Mouse (Mus musculus): ENCODE measurements around the gene Tmem179.
A peak's percentile ranks its signal among the peaks of the same experiment; 100 is the strongest.

Tmem179 gene

GRCm38 (mm10) chr12:112516697-112517337 lies at the start of gene Tmem179:
Gene Tmem179, minus strand, starts transcription at chr12:112516747.
- DNase-seq (ENCODE audit: low read depth), result no peak

GRCm38 (mm10) chr12:112563011-112563410 lies 46.5 kb upstream of the Tmem179 start:
- no peak for DNase-seq (ENCODE audit: low read depth)

- DNase-seq (ENCODE audit: low read depth), result no peak
Observed at GRCm38 (mm10) chr12:112562462-112562861, 45.9 kb upstream of the Tmem179 start.

GRCm38 (mm10) chr12:112561163-112561562 lies 44.6 kb upstream of the Tmem179 start:
- no peak for DNase-seq (ENCODE audit: low read depth)

- DNase-seq (ENCODE audit: low read depth), result no peak
Observed at GRCm38 (mm10) chr12:112560176-112560797, 43.7 kb upstream of the Tmem179 start.

- no peak for DNase-seq (ENCODE audit: low read depth)
Observed at GRCm38 (mm10) chr12:112559671-112560070, 43.1 kb upstream of the Tmem179 start.

GRCm38 (mm10) chr12:112559231-112559630 lies 42.7 kb upstream of the Tmem179 start:
- no peak for DNase-seq (ENCODE audit: low read depth)

- no peak for DNase-seq (ENCODE audit: low read depth)
Observed at GRCm38 (mm10) chr12:112557219-112557618, 40.7 kb upstream of the Tmem179 start.

GRCm38 (mm10) chr12:112556531-112557060 lies 40.0 kb upstream of the Tmem179 start:
- no peak for DNase-seq (ENCODE audit: low read depth)

GRCm38 (mm10) chr12:112554900-112555299 lies 38.4 kb upstream of the Tmem179 start:
- DNase-seq (ENCODE audit: low read depth), result no peak

- DNase-seq (ENCODE audit: low read depth), result no peak
Observed at GRCm38 (mm10) chr12:112552520-112552919, 36.0 kb upstream of the Tmem179 start.

GRCm38 (mm10) chr12:112551861-112552375 lies 35.4 kb upstream of the Tmem179 start:
- peak; percentile 74 for DNase-seq (ENCODE audit: low read depth)

- DNase-seq (ENCODE audit: low read depth), result no peak
Observed at GRCm38 (mm10) chr12:112549287-112549686, 32.7 kb upstream of the Tmem179 start.

- DNase-seq (ENCODE audit: low read depth), result no peak
Observed at GRCm38 (mm10) chr12:112546110-112546509, 29.6 kb upstream of the Tmem179 start.

- DNase-seq (ENCODE audit: low read depth), result no peak
Observed at GRCm38 (mm10) chr12:112544946-112545701, 28.6 kb upstream of the Tmem179 start.

- DNase-seq (ENCODE audit: low read depth), result no peak
Observed at GRCm38 (mm10) chr12:112543941-112544340, 27.4 kb upstream of the Tmem179 start.

- peak; percentile 75 for DNase-seq (ENCODE audit: low read depth)
Observed at GRCm38 (mm10) chr12:112542920-112543300, 26.4 kb upstream of the Tmem179 start.

GRCm38 (mm10) chr12:112542257-112542919 lies 25.8 kb upstream of the Tmem179 start:
- no peak for DNase-seq (ENCODE audit: low read depth)

- no peak for DNase-seq (ENCODE audit: low read depth)
Observed at GRCm38 (mm10) chr12:112541483-112542091, 25.0 kb upstream of the Tmem179 start.

- DNase-seq (ENCODE audit: low read depth), result no peak
Observed at GRCm38 (mm10) chr12:112540321-112540720, 23.8 kb upstream of the Tmem179 start.

GRCm38 (mm10) chr12:112539466-112539965 lies 23.0 kb upstream of the Tmem179 start:
- DNase-seq (ENCODE audit: low read depth), result no peak

Measured in c-Kit-positive CD71-negative TER-119-negative erythroid progenitor cells, embryonic 14.5 days (primary cell).